Mouse (Mus musculus) left cerebral cortex, adult 2 months (tissue): ENCODE data around the gene Mphosph8. TPM values are rescaled to one million over a fixed set of nuclear protein-coding genes. Genes with fewer than 3 reads are reported as not detected.

ENCODE experiments used
- DNase-seq, 2 experiments: peaks; one replicate each; pipeline ENCODE4 v3.0.0; 2021 to 2022; ENCODE audit warnings: low spot score in 2 of 2, mixed read lengths in 1 of 2; ENCODE audit errors: extremely low spot score in 1 of 2
- H3K27ac ChIP-seq: fragments of 200-600 bp; 2 replicates; pipeline ENCODE4 v1.8.1; 2022
- H3K4me3 ChIP-seq: fragments of 200-600 bp; 2 replicates; pipeline ENCODE4 v1.8.1; 2022
- CTCF ChIP-seq: fragments of 200-600 bp; IDR thresholded peaks from 2 replicates; pipeline ENCODE4 v1.8.1; 2022; ENCODE audit warnings: antibody characterized with exemption, mild to moderate bottlenecking, moderate library complexity
- intact Hi-C: fragments of 180-260 bp; cut with DNase I; formaldehyde crosslinking; loops from one replicate; pipeline ENCODE4 v1.15.1; 2025
- long read RNA-seq, 2 experiments: library from polyadenylated mRNA; stranded (forward); transcript quantifications; one replicate each; pipeline ENCODE4 v2.0.0; 2021; ENCODE audit warnings: borderline mapping rate in 2 of 2
- total RNA-seq, 2 experiments: library from RNA; stranded (reverse); gene quantifications; 2 replicates each; pipeline ENCODE4 v1.2.3; 2021

Gene Mphosph8
- 10 to 100 TPM; 47.7 to 61.4 TPM for total RNA-seq
- long read RNA-seq, experiment 1, transcript Mphosph8-201 (14 exons, 2,939 nt): major isoform, 56 of 80 reads
- long read RNA-seq, experiment 1, partial matches to known transcripts: 4 of 80 reads
- long read RNA-seq, experiment 1, other reads (novel, unspliced or antisense): 20 of 80 reads
- long read RNA-seq, experiment 2, transcript Mphosph8-201 (14 exons, 2,939 nt): major isoform, 40 of 60 reads
- long read RNA-seq, experiment 2, partial matches to known transcripts: 2 of 60 reads
- long read RNA-seq, experiment 2, other reads (novel, unspliced or antisense): 17 of 60 reads

DNA sequence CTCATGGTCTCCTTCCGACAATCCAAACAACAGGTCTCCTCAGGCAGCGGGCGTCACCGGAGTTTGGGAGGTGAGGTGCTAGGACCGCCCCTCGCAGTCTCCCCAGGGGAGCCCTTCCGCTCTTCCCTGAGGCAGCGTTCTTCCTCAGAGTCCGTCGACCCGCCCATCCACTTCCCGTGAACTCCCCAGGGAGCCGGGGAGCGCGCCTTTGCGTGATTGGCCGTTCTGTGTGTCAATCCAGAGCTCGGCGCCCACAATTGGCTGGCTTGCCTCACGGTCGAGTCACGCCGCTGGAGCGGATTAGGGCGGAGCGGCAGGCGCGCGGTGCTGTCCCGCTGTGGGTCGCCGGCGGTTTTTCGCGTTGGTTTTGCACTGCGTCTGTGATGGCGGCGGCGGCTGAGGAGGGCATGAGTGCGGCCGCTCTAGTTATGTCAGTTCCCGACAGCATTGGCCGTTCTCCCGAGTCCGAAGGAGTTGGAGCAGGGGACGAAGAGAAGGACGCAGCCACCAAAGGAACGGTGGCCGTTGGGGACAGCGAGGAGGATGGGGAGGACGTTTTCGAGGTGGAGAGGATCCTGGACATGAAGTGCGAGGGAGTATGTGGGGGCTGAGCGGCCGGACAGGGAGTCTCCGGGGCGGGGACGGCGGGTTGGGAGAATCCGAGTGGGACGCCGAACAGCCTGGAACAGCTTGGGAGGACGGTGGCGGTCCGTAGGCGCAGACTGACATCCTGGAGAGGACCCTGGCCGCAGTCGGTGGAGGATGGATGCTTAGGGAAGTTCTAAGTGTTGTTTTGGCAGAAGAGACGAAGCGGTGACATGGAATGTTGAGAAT lies at the start of gene Mphosph8:
Mphosph8 (plus strand) TSS at position 280 of the 834 bp plus-strand sequence.
- peak within 1 kb of the TSS; percentile 93 for H3K27ac ChIP-seq
- no peak; the same call in 1 of the 2 replicates for TF ChIP-seq CTCF
- intact Hi-C loops: loop anchor here (2.0 to 5.0 kb wide), 4 partner anchors 95 to 291 kb away; partner anchors contain the start of gene Zmym2
- peak within 1 kb of the TSS; percentile 78 for H3K4me3 ChIP-seq
- peak; percentile 100 for DNase-seq

DNA sequence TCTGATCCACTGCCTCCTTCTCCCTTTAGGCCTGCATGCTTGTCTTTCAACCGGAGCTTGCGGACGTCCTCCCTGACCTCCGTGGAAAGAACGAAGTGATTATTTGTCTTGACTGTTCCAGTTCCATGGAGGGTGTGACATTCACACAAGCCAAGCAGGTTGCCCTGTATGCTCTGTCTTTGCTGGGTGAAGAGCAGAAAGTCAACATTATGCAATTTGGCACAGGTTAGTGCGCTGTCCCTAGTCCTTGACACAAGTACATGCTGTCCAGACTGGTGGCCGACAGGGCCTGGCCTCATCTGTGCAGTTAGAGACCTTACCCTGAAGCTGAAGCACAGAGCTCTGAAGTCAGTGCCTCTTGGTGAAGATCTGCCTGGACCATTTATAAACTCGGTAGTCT lies 47.6 kb upstream of the Mphosph8 start:
- Histone ChIP-seq H3K4me3 (no peak overlapping the region), H3K27ac (no peak overlapping the region)
- intact Hi-C loops: no loop called here
- TF ChIP-seq CTCF: no peak
- DNase-seq: no peak

DNA sequence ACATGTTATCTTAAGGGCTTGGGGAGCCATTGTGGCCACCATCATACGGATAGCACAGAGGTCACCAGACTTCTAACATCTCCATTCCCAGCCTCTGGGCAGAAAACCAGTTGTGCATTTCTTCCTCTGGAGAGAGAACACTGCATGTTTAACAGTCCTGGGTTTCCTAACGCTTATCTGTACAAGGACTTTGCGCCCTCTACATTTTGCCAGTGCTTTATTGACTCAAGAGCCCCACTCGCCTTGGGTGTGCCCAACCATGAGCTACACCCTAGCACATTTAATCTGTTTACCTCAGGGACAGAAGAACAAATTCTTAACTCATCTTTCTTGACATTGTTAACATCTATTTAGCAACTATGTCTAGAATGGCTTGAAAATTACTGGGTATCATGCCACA lies 41.8 kb upstream of the Mphosph8 start:
- no peak for TF ChIP-seq CTCF
- Histone ChIP-seq H3K4me3 (no peak overlapping the region), H3K27ac (no peak overlapping the region)
- intact Hi-C loops: no loop called here
- no peak for DNase-seq

DNA sequence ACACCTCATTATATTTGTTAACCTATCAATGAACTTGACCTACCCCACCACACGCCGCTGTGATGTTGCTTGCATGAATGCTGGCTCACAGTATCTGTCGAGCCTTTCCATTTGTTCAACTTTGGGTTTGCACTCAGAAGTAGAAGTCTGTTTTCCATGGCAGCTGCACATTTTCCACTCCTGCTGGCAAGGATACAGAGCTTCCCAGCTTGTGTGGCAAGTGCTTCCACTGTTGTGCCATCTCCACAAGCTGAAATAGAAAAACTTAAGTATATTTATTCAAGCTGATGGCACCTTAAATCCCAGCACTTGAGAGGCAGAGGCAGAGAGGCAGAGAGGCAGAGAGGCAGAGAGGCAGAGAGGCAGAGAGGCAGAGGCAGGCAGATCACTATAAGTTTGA lies 39.7 kb upstream of the Mphosph8 start:
- TF ChIP-seq CTCF: no peak
- H3K4me3 ChIP-seq: no peak overlapping the region
- intact Hi-C loops: no loop called here
- no peak overlapping the region for H3K27ac ChIP-seq
- DNase-seq: peak in 1 of 2 experiments; percentile 12

DNA sequence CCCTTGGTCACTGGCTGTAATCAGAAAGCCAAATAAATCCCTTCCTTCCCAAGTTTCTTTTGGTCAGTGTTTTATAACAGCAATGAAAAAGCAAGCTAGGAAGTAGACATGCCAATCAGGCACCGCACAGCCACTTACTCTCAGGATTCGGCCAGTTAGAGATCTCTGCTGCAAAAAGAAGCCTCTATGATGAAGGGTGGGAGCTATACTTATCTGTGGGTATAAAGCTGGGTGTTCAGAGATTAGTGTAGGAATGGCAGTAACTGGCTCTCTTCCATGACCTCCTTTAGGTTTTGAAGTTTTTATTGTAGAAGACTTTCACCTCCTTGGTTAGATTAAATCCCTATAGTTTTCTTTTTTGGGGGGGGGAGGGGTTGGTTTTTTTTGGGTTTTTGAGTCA lies 36.9 kb upstream of the Mphosph8 start:
- Histone ChIP-seq H3K27ac (no peak overlapping the region), H3K4me3 (no peak overlapping the region)
- no peak for DNase-seq
- intact Hi-C loops: no loop called here
- no peak for TF ChIP-seq CTCF

DNA sequence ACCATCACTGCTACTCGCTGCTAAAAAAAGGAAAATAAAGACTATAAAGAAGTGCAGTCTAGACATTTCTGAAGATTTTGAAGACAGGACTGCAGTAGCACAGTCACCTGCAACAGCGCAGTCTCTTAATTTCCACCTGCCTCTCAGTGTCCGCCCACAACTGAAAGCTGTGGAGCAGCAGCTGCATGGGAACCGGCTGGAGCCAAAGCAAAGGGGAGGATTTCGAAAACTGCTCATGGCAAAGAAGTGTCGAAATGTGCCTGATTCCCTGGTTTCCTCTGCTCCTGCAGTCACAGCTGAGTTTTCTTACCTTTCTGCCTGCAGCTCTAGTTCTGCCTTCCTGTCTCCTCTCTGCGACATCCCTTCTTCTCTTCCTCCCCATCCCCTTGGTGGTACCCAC lies 20.8 kb upstream of the Mphosph8 start:
- H3K27ac ChIP-seq: no peak overlapping the region
- no peak for TF ChIP-seq CTCF
- intact Hi-C loops: no loop called here
- no peak overlapping the region for H3K4me3 ChIP-seq
- peak in 1 of 2 experiments; percentile 21 for DNase-seq

DNA sequence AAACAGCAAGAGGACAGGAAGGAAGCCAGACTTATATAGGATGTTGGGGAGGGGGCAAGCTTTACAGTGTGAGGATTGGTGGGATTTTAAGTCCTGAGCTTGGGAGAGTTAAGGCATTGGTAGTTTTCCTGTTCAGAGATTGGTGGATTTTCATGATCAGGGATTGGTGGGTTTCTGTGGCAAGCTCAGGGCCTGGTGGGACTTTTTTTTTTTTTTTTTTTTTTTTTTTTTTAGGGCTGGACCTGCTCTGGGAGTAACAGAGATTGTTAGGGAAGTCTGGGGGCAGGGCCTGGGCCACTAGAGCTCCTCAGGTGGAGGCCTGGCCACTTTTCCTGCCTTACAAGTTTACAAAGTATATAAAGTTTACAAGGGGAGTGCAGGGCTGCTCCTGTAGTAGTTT lies 18.6 kb upstream of the Mphosph8 start:
- intact Hi-C loops: no loop called here
- no peak for TF ChIP-seq CTCF
- Histone ChIP-seq H3K27ac (no peak overlapping the region), H3K4me3 (no peak overlapping the region)
- DNase-seq: no peak

DNA sequence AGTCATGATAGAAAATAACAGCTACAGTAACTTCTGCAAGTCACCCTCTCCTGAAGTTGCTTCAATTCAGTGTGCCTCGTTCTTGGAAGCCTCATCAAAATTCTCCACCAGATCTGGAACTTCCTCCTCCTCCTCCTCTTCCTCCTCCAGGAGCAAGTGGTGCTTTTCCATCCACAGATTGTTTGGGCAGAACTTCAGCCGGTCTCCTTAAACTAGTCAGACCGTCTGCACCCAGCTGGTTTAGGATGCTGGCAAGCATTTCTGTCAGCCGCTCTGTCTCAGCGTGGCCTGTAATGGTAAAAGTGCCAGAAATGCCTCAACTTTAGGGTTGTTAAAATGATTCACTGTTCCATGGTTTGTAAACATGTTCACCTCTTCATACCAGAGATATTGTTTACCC lies 2.4 kb upstream of the Mphosph8 start:
- Histone ChIP-seq H3K27ac (no peak overlapping the region), H3K4me3 (no peak overlapping the region)
- intact Hi-C loops: loop anchor here (5.0 kb wide), 2 partner anchors 222 to 288 kb away; partner anchors contain the start of gene Zmym2
- TF ChIP-seq CTCF: no peak
- DNase-seq: peak in 1 of 2 experiments; percentile 15

DNA sequence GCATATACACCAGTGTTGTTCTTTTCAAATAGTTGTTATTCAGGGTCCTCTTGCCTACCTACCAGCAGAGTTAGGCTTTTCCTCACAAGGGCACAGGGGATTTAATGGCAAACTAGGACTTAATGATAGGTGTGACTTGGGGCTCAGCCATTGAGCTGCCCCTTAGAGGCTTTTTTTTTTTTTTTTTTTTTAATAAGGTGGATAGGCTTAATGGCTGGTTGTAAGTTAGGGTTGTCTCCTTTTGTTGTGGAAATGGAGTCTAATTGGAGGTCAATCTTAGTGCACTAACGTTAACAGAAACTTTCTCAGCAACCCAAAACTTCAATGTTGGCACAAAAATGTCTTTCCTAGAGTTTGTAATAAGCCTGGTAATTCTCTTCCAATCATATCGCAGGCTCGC lies 1.1 kb upstream of the Mphosph8 start:
- intact Hi-C loops: loop anchor here (5.0 kb wide), 2 partner anchors 220 to 290 kb away; partner anchors contain the start of gene Zmym2
- Histone ChIP-seq H3K27ac (no peak overlapping the region), H3K4me3 (no peak overlapping the region)
- no peak for DNase-seq
- no peak for TF ChIP-seq CTCF

DNA sequence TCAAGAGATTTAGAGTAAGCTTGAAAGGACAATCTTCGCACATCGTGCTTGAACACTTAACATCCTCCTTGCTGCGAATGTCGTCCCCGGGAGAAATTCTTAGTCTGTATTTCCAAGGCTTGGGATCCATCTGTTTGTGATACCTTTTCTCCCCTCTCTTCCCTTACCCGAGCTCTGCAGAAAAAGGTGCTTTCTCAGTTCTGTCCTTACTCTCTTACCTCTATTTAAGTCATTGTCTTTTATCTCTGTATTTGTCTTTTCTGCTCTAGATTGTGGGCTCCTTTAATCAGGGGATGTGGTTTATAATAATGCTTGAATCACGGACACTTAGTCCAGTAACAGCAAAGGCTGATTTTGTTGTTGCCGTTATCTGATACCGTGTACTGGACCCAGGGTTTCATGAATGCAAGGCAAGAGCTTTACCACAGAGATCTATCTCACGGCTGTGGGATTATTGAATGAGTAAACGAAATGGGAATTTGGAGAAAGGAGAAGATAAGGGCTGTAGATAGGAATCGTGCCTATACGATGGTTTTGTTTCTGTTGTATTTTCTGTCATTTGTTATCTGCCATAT lies 1.1 kb downstream of the Mphosph8 start:
- peak overlapping the region; percentile 93 for H3K27ac ChIP-seq
- peak overlapping the region; percentile 78 for H3K4me3 ChIP-seq
- no peak for DNase-seq
- no peak for TF ChIP-seq CTCF
- intact Hi-C loops: loop anchor here (2.0 to 5.0 kb wide), 4 partner anchors 96 to 292 kb away; partner anchors contain the start of gene Zmym2

DNA sequence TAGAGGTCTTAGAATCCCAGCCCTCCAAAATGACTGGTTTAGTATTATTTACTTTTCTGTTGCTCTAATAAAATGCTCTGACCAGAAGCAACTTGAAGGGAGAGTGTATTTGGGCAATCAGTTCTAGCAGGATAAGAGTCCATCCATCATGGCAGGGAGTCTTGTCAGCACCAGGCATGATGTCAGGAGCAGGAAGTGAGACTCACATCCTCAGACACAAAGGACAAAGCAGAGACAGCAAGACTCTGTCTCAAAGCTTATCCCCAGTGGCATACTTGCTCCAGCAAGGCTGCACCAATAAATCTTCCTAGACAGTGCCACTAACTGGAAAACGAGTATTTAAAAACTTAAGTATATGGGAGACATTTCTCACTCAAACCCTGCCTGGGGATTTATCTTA lies 17.4 kb downstream of the Mphosph8 start:
- no peak for DNase-seq
- TF ChIP-seq CTCF: no peak

DNA sequence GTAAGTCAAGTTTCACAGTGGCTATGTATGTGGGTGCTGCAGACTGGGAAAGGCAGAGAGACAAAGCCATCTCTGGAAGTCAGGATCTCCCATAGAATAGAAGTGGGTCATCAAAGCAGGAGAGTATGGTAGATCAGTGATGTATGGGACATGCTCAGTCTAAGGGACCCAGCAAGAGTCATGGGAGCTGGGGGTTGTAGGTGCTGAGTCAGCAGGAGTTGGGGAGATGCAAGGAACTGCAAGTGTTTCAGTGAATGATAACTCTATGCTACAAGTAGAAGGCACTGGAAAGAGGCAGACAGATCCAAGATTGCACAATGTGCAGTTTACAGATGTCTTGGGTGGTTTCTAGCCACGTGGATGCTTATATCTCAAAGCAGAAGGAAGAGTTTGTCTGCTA lies 21.1 kb downstream of the Mphosph8 start:
- Histone ChIP-seq H3K27ac (no peak overlapping the region), H3K4me3 (no peak overlapping the region)
- TF ChIP-seq CTCF: no peak
- no peak for DNase-seq
- intact Hi-C loops: loop anchor here (10.0 kb wide), 1 partner anchor 256 kb away; no protein-coding TSS in a partner anchor

More for the DNA sequence above, 17.4 kb downstream of the Mphosph8 start:
- Histone ChIP-seq H3K4me3 (no peak overlapping the region), H3K27ac (no peak overlapping the region)
- intact Hi-C loops: loop anchor here (10.0 kb wide), 1 partner anchor 259 kb away; no protein-coding TSS in a partner anchor
